Mouse (Mus musculus) ES-E14 (cell line): Measurements from ENCODE around the gene Best2. TPM values are rescaled to one million over a fixed set of nuclear protein-coding genes. Genes with fewer than 3 reads are reported as not detected.

Experiments
- DNase-seq: peaks from one replicate; pipeline ENCODE4 v3.0.0-alpha.2; 2013; ENCODE audit warnings: low read depth, low spot score
- H3K27ac ChIP-seq: 2 replicates; pipeline ENCODE4 v1.5.1; 2012; ENCODE audit warnings: low read depth, mild to moderate bottlenecking, low read length, moderate library complexity, mixed read lengths; ENCODE audit not compliant: poor library complexity, insufficient read depth, severe bottlenecking
- H3K36me3 ChIP-seq: 2 replicates; pipeline ENCODE4 v1.6.1; 2012; ENCODE audit warnings: mild to moderate bottlenecking, low read length, moderate library complexity, mixed read lengths; ENCODE audit not compliant: control insufficient read depth, poor library complexity, insufficient read depth, severe bottlenecking
- H3K4me1 ChIP-seq, 2 experiments: fragments of 150-350 bp in 1 of 2; sonication (generic) in 1 of 2; 2 replicates each; pipeline ENCODE4 v1.6.1; 2012; ENCODE audit warnings: low read length in 2 of 2, mild to moderate bottlenecking in 1 of 2, mixed read lengths in 1 of 2; ENCODE audit not compliant: control insufficient read depth in 2 of 2, insufficient read depth in 2 of 2, poor library complexity in 1 of 2
- H3K4me3 ChIP-seq, 2 experiments: fragments of 150-350 bp in 1 of 2; sonication (generic) in 1 of 2; 2 replicates each; pipeline ENCODE4 v1.5.1; 2012; ENCODE audit warnings: low read length in 2 of 2, low read depth in 1 of 2, mild to moderate bottlenecking in 1 of 2, mixed read lengths in 1 of 2; ENCODE audit not compliant: insufficient read depth in 1 of 2, poor library complexity in 1 of 2, severe bottlenecking in 1 of 2
- H3K9ac ChIP-seq: 2 replicates; pipeline ENCODE4 v1.6.1; 2012; ENCODE audit warnings: low read depth, mild to moderate bottlenecking, low read length, mixed read lengths; ENCODE audit not compliant: poor library complexity, insufficient read depth, severe bottlenecking
- H3K9me3 ChIP-seq: fragments of 150-350 bp; sonication (generic); 2 replicates; pipeline ENCODE4 v1.6.1; 2012; ENCODE audit warnings: low read depth, mild to moderate bottlenecking, low read length; ENCODE audit not compliant: control insufficient read depth, insufficient read depth
- CHD2 ChIP-seq: IDR thresholded peaks from 2 replicates; pipeline ENCODE4 v1.6.1; 2014; ENCODE audit warnings: mild to moderate bottlenecking, low read depth, low read length, inconsistent platforms
- HCFC1 ChIP-seq: IDR thresholded peaks from 2 replicates; pipeline ENCODE4 v1.6.1; 2012; ENCODE audit warnings: low read length, inconsistent platforms, borderline replicate concordance; ENCODE audit not compliant: insufficient read depth
- MAFK ChIP-seq: IDR thresholded peaks from 2 replicates; pipeline ENCODE4 v1.6.1; 2014; ENCODE audit warnings: mild to moderate bottlenecking, low read depth, low read length, inconsistent platforms; ENCODE audit not compliant: insufficient read depth
- ZC3H11A ChIP-seq: IDR thresholded peaks from 2 replicates; pipeline ENCODE4 v1.6.1; 2012; ENCODE audit warnings: low read depth, mild to moderate bottlenecking, inconsistent platforms, low read length, borderline replicate concordance
- ZNF384 ChIP-seq: IDR thresholded peaks from 2 replicates; pipeline ENCODE4 v1.6.1; 2012; ENCODE audit warnings: low read depth, low read length, inconsistent platforms
- in situ Hi-C, 2 experiments: fragments of 600-800 bp; cut with MboI; formaldehyde crosslinking; loops; one replicate each; pipeline ENCODE4 v1.15.1; 2025; ENCODE audit warnings: low sequenced_read_pairs in 2 of 2, inconsistent platforms in 1 of 2; ENCODE audit not compliant: unreplicated experiment in 2 of 2
- total RNA-seq: library from RNA; depleted of rRNA; stranded (reverse); fragments of 300-350 nt; gene quantifications from 2 replicates; pipeline ENCODE4 v1.2.3, GENCODE M21; 2012

Gene Best2
- total RNA-seq, 1 experiment = 0.22 TPM

DNA sequence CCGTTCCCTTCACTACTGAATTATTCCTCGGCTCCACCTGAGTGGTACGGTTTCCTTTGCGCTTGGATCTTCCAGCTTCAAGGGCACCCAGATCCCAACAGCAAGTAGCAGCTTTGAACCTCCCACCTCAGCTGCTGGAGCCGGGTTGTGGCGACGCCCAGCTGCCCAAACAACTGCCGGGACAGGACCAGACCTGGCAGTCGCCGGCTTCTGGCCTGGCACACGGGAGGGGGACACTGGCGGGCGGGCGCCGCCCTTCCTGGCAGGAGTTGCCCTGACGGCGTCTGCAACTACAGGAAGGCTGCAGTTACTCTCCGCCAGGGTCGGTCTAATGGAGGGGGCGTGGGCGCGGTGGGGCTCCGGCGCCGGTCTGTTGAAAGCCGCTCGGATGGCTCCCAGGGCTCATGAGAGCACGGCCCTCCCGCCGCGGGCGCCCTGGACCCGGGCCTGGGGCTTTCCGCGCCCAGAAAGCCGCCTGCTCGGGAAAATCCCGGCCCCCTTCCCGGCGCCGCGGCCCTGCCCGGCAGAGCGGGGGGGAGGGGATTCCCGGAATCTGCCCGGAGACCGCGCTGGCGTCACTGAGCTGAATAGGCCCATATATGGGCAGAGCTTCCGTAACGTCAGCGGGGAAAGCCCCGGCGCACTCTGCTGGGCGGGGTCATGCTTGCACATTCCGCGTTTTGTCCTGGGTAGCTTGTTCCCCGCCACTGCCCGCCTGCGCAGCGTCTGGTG, 38.1 kb downstream of the Best2 start:
- peak overlapping the region; percentile 59 to 83 for H3K4me3 ChIP-seq
- peak overlapping the region; percentile 86 for H3K9ac ChIP-seq
- peaks cover 6 to 7% of the 10 kb centered on the region in 2 experiments; a peak in 3 of 4 replicates for H3K4me1 ChIP-seq
- TF ChIP-seq ZNF384 (no peak), CHD2 (peak; percentile 26; the same call in 1 of the 2 replicates), HCFC1 (no peak; the same call in 1 of the 2 replicates)
- no peak for DNase-seq
- in situ Hi-C loops = no loop called here
- H3K27ac ChIP-seq = peak overlapping the region; percentile 85
- H3K36me3 ChIP-seq = peaks cover 10% of the 10 kb centered on the region
- no peaks in the 10 kb centered on the region for H3K9me3 ChIP-seq

GRCm38 (mm10) chr8:84975434-84975833, 38.9 kb downstream of the Best2 start:
- DNase-seq = no peak
- H3K27ac ChIP-seq = peak overlapping the region; percentile 85
- H3K4me3 ChIP-seq = peak overlapping the region; percentile 59 to 83
- H3K4me1 ChIP-seq = peaks cover 4 to 5% of the 10 kb centered on the region in 2 experiments; a peak in 2 of 4 replicates
- H3K9me3 ChIP-seq = no peaks in the 10 kb centered on the region
- TF ChIP-seq ZNF384 (peak; percentile 60; the same call in 1 of the 2 replicates), HCFC1 (no peak), ZC3H11A (peak; percentile 45), CHD2 (0 out of 2 replicates have a peak, but pooled peaks have one; percentile 30)
- H3K36me3 ChIP-seq = peaks cover 15% of the 10 kb centered on the region
- in situ Hi-C loops = no loop called here
- H3K9ac ChIP-seq = peak overlapping the region; percentile 86

DNA sequence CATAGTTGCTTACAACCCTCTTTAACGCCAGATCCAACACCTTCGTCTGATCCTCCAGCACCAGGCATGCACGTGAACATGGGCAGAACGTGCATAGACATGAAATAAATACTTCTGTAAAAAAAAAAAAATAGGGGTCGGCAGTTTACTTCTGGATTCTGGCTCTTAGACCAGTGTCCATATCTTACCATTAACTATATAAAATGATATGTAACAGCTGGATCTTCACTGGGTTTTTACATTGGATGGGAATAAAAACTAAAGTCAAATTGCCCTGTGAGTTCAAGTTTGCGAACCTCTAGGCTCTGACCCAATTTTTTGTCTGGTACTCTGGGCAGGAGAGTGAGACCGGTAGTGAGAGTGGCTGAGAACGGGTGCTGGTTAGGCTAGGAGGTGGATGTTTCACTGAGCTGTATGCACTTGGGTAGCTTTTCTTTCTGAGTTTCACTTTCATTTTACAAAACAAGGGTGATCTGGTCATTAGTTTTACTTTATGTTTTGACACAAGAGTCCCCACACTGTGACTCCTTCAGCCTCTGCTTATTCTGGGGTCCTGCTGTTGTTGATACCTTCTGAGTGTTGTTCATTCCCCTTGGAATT, 39.7 kb downstream of the Best2 start:
- Histone ChIP-seq H3K4me1 (peaks cover 4 to 5% of the 10 kb centered on the region in 2 experiments; a peak in 2 of 4 replicates), H3K4me3 (no peak overlapping the region), H3K9me3 (no peaks in the 10 kb centered on the region), H3K9ac (no peak overlapping the region), H3K27ac (no peak overlapping the region), H3K36me3 (peaks cover 15% of the 10 kb centered on the region)
- no peak for TF ChIP-seq CHD2
- no peak for TF ChIP-seq HCFC1
- TF ChIP-seq ZNF384 = no peak
- TF ChIP-seq ZC3H11A = no peak
- no peak for TF ChIP-seq MAFK
- no peak for DNase-seq
- in situ Hi-C loops = loop anchor here in 1 of 2 experiments (25.0 kb wide), 1 partner anchor 438 kb away; no protein-coding TSS in a partner anchor

DNA sequence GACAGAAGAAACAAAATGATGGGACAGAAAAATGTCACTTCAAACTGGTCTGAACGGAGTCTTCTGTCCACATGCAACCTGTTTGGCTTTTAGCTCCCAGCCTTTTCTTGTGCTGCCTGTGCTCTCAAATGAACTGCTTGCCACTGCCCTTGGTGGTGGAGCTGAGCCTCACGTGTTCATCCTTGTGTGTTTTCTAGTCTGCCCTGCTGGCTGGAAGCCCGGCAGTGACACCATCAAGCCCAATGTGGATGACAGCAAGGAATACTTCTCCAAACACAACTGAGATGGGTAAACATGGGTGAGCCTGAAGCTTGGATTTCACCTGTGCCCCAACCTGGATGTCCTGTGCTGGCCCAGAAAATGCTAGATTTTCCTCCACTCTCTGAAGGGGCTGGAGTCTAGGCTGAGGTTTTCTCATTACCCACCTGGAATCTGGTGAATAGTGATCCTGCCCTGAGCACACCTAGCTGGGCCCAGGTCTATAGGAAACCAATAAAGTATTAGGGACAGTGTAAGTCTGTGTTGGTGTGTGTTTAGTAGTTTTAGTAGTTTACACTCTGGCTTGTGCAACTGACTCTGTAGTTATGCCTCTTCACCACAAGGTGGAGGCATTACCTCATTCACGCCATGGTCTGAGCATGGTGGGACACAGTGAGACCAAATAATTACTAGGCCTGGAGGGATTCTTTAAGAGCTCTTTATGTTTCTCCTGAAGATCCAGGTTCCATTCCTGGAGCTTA, 40.4 kb downstream of the Best2 start:
- TF ChIP-seq HCFC1 (no peak), ZC3H11A (peak; percentile 45; the same call in 1 of the 2 replicates), ZNF384 (no peak)
- H3K9ac ChIP-seq = no peak overlapping the region
- peaks cover 15% of the 10 kb centered on the region for H3K36me3 ChIP-seq
- no peak overlapping the region for H3K4me3 ChIP-seq
- H3K9me3 ChIP-seq = no peaks in the 10 kb centered on the region
- H3K4me1 ChIP-seq = peaks cover 3 to 4% of the 10 kb centered on the region in 2 experiments; a peak in 2 of 4 replicates
- no peak overlapping the region for H3K27ac ChIP-seq
- DNase-seq = no peak
- in situ Hi-C loops = loop anchor here in 1 of 2 experiments (25.0 kb wide), 1 partner anchor 438 kb away; no protein-coding TSS in a partner anchor
